ENCODE assay signal across 10 mouse cellular contexts in genomic region chr2:85137601-85138140, GRCm38 (mm10). TPM values are rescaled to one million over a fixed set of nuclear protein-coding genes. Genes with fewer than 3 reads are reported as not detected.
DNase-seq lines count a peak whose midpoint lies in the region; ATAC-seq lines count a peak whose summit lies in the region.
"Had no signal": no experiment of that assay in that cellular context is flagged by ENCODE, and none has a peak within 500 bp of the region (broad histone marks: within the 10 kb centered on the region; RNA-seq: fewer than 3 reads in every experiment).

No protein-coding gene starts in this region.

- no peak for ATAC-seq in heart, embryonic 14.5 days (ENCODE audit: insufficient number of reproducible peaks, insufficient read depth, low FRiP score, low read depth)
- no peak for ATAC-seq in midbrain, embryonic 11.5 days (ENCODE audit: low FRiP score)
- no peak for ATAC-seq in midbrain, embryonic 13.5 days
- ATAC-seq in limb, embryonic 13.5 days (ENCODE audit: low FRiP score, low read depth) = no peak
- no peak for ATAC-seq in stomach, embryonic 15.5 days (ENCODE audit: insufficient read depth, low FRiP score, low read depth)
- no peak for ATAC-seq in inflammation-experienced regulatory T-cells, adult 6 months

- H3K4me2 ChIP-seq in heart, embryonic 14.5 days (ENCODE audit: low read length) = 0 out of 2 replicates have a peak overlapping the region, but pooled peaks have one; percentile 5
- no peak overlapping the region for H3K4me2 ChIP-seq in midbrain, embryonic 11.5 days
- no peak overlapping the region for H3K4me2 ChIP-seq in midbrain, embryonic 13.5 days (replicated peaks)
- H3K4me2 ChIP-seq in limb, embryonic 13.5 days (replicated peaks) = no peak overlapping the region
- H3K4me2 ChIP-seq in stomach, embryonic 15.5 days = no peak overlapping the region

- intact Hi-C loops in heart, postnatal 14 days (cut with DNase I) = loop anchor here (5.0 kb wide), 1 partner anchor 35 kb away; no protein-coding TSS in a partner anchor

- H3K9ac ChIP-seq in heart, embryonic 14.5 days (ENCODE audit: low read length) = peak overlapping the region; percentile 35; the same call in 1 of the 2 replicates
- H3K9ac ChIP-seq in midbrain, embryonic 11.5 days (ENCODE audit: low read length) = no peak overlapping the region
- H3K9ac ChIP-seq in midbrain, embryonic 13.5 days (replicated peaks) = no peak overlapping the region
- H3K9ac ChIP-seq in limb, embryonic 13.5 days = no peak overlapping the region
- H3K9ac ChIP-seq in stomach, embryonic 15.5 days = no peak overlapping the region

- WGBS in heart, embryonic 14.5 days = 42% methylated on average over 10 of the region's 10 CpGs
- WGBS in midbrain, embryonic 11.5 days = 75% methylated on average over 10 of the region's 10 CpGs
- 81% methylated on average over 10 of the region's 10 CpGs for WGBS in midbrain, embryonic 13.5 days
- 41% methylated on average over 10 of the region's 10 CpGs for WGBS in limb, embryonic 13.5 days
- WGBS in stomach, embryonic 15.5 days = 43% methylated on average over 10 of the region's 10 CpGs

- no peaks in the 10 kb centered on the region for H3K36me3 ChIP-seq in heart, embryonic 14.5 days (ENCODE audit: control insufficient read depth, insufficient read depth, low read length)
- no peaks in the 10 kb centered on the region for H3K36me3 ChIP-seq in midbrain, embryonic 11.5 days (ENCODE audit: control insufficient read depth, insufficient read depth, low read length)
- no peaks in the 10 kb centered on the region for H3K36me3 ChIP-seq in midbrain, embryonic 13.5 days
- no peaks in the 10 kb centered on the region for H3K36me3 ChIP-seq in limb, embryonic 13.5 days
- no peaks in the 10 kb centered on the region for H3K36me3 ChIP-seq in stomach, embryonic 15.5 days

- no peaks in the 10 kb centered on the region for H3K9me3 ChIP-seq in heart, embryonic 14.5 days (ENCODE audit: control insufficient read depth, low read length)
- no peaks in the 10 kb centered on the region for H3K9me3 ChIP-seq in midbrain, embryonic 11.5 days (ENCODE audit: control insufficient read depth, low read length)
- H3K9me3 ChIP-seq in midbrain, embryonic 13.5 days = no peaks in the 10 kb centered on the region
- no peaks in the 10 kb centered on the region for H3K9me3 ChIP-seq in limb, embryonic 13.5 days
- no peaks in the 10 kb centered on the region for H3K9me3 ChIP-seq in stomach, embryonic 15.5 days
- H3K9me3 ChIP-seq: megakaryocyte, embryonic 14.5 days had no signal

- H3K4me3 ChIP-seq in heart, embryonic 14.5 days (ENCODE audit: control insufficient read depth in 1 of 2, insufficient read depth in 1 of 2, low read depth in 1 of 2, low read length in 2 of 2) = peak overlapping the region; percentile 7 to 18; a peak in 3 of 4 replicates
- H3K4me3 ChIP-seq in midbrain, embryonic 11.5 days (ENCODE audit: low read depth, low read length) = no peak overlapping the region
- no peak overlapping the region for H3K4me3 ChIP-seq in midbrain, embryonic 13.5 days (replicated peaks)
- H3K4me3 ChIP-seq in limb, embryonic 13.5 days = peak overlapping the region; percentile 17
- H3K4me3 ChIP-seq in stomach, embryonic 15.5 days (replicated peaks) = peak overlapping the region; percentile 23
- H3K4me3 ChIP-seq: megakaryocyte, embryonic 14.5 days had no signal

- H3K27ac ChIP-seq in heart, embryonic 14.5 days (replicated peaks in 1 of 2; ENCODE audit: control insufficient read depth in 1 of 2, insufficient read depth in 1 of 2, low read depth in 2 of 2, low read length in 2 of 2) = no peak overlapping the region
- H3K27ac ChIP-seq in midbrain, embryonic 11.5 days (ENCODE audit: low read depth, low read length) = no peak overlapping the region
- H3K27ac ChIP-seq in midbrain, embryonic 13.5 days = no peak overlapping the region
- peak overlapping the region; percentile 28; the same call in 1 of the 2 replicates for H3K27ac ChIP-seq in limb, embryonic 13.5 days
- no peak overlapping the region for H3K27ac ChIP-seq in stomach, embryonic 15.5 days

- no peak for DNase-seq in heart, postnatal 14 days
- peak; percentile 77 for DNase-seq in midbrain, embryonic 11.5 days (ENCODE audit: low spot score, missing footprints)
- no peak for DNase-seq in embryo, embryonic 11 days
- DNase-seq: kidney, postnatal 14 days had no signal

- peaks cover 0 to 6% of the 10 kb centered on the region in 2 experiments; a peak in 3 of 4 replicates for H3K4me1 ChIP-seq in heart, embryonic 14.5 days (ENCODE audit: control insufficient read depth in 2 of 2, insufficient read depth in 2 of 2, low read length in 2 of 2)
- no peaks in the 10 kb centered on the region for H3K4me1 ChIP-seq in midbrain, embryonic 11.5 days (ENCODE audit: control insufficient read depth, insufficient read depth, low read length)
- no peaks in the 10 kb centered on the region for H3K4me1 ChIP-seq in midbrain, embryonic 13.5 days (replicated peaks)
- H3K4me1 ChIP-seq in limb, embryonic 13.5 days = no peaks in the 10 kb centered on the region
- no peaks in the 10 kb centered on the region for H3K4me1 ChIP-seq in stomach, embryonic 15.5 days

- H3K27me3 ChIP-seq in heart, embryonic 14.5 days (ENCODE audit: control insufficient read depth, insufficient read depth, low read length) = no peaks in the 10 kb centered on the region
- H3K27me3 ChIP-seq in midbrain, embryonic 11.5 days (ENCODE audit: control insufficient read depth, insufficient read depth, low read length) = no peaks in the 10 kb centered on the region; the same call in 1 of the 2 replicates
- H3K27me3 ChIP-seq in midbrain, embryonic 13.5 days = no peaks in the 10 kb centered on the region
- peaks cover 22% of the 10 kb centered on the region for H3K27me3 ChIP-seq in limb, embryonic 13.5 days
- H3K27me3 ChIP-seq in stomach, embryonic 15.5 days (replicated peaks) = no peaks in the 10 kb centered on the region

RNA-seq across cellular contexts. Expression of gene Aplnr, which starts 1.6 kb away (rescaled TPM):
- polyA plus RNA-seq in heart, embryonic 14.5 days (2014; fragmentation: Nextera tagmentation; extraction: Ambion mirVana) = 26.2 and 26.8 TPM in 2 replicates
- total RNA-seq in heart, postnatal 14 days (2021) = 100 to 1,000 TPM in 1 of 2 experiments, 10 to 100 TPM in 1; 93.4 to 104 TPM
- 29.8 and 29.9 TPM in 2 replicates for polyA plus RNA-seq in midbrain, embryonic 11.5 days (2014; fragmentation: Nextera tagmentation; extraction: Ambion mirVana)
- 20.1 and 21.0 TPM in 2 replicates for polyA plus RNA-seq in midbrain, embryonic 13.5 days (2015; fragmentation: Nextera tagmentation; extraction: Ambion mirVana)
- 42.2 and 49.7 TPM in 2 replicates for polyA plus RNA-seq in limb, embryonic 13.5 days (2015; fragmentation: Nextera tagmentation; extraction: Ambion mirVana)
- 65.3 and 72.1 TPM in 2 replicates for polyA plus RNA-seq in stomach, embryonic 15.5 days (2015; fragmentation: Nextera tagmentation; extraction: Ambion mirVana)
- not detected for polyA plus RNA-seq in inflammation-experienced regulatory T-cells, adult 6 months (2017; shearing (Covaris generic))

RNA-seq across cellular contexts. Expression of gene Lrrc55, which starts 59.3 kb away (rescaled TPM):
- polyA plus RNA-seq in heart, embryonic 14.5 days (2014; fragmentation: Nextera tagmentation; extraction: Ambion mirVana) = 0.20 and 0.53 TPM in 2 replicates
- 1 to 10 TPM; 3.1 to 4.3 TPM for total RNA-seq in heart, postnatal 14 days (2021)
- polyA plus RNA-seq in midbrain, embryonic 11.5 days (2014; fragmentation: Nextera tagmentation; extraction: Ambion mirVana) = 1.2 and 1.3 TPM in 2 replicates
- polyA plus RNA-seq in midbrain, embryonic 13.5 days (2015; fragmentation: Nextera tagmentation; extraction: Ambion mirVana) = 7.0 and 7.6 TPM in 2 replicates
- 0.75 and 0.78 TPM in 2 replicates for polyA plus RNA-seq in limb, embryonic 13.5 days (2015; fragmentation: Nextera tagmentation; extraction: Ambion mirVana)
- 2.8 and 3.5 TPM in 2 replicates for polyA plus RNA-seq in stomach, embryonic 15.5 days (2015; fragmentation: Nextera tagmentation; extraction: Ambion mirVana)
- not detected for polyA plus RNA-seq in inflammation-experienced regulatory T-cells, adult 6 months (2017; shearing (Covaris generic))

Comparison
In these comparisons a context has a peak if more than half of its experiments do, and no peak if none do; other contexts are left out.
1. H3K4me3 ChIP-seq: peak in heart, embryonic 14.5 days (2 of 2), limb, embryonic 13.5 days (single experiment) and stomach, embryonic 15.5 days (single experiment); none in midbrain, embryonic 11.5 days (single experiment) and midbrain, embryonic 13.5 days (single experiment).
2. RNA of gene Aplnr, which starts 1.6 kb away (polyA plus RNA-seq): 65.3 to 72.1 TPM in stomach, embryonic 15.5 days, 42.2 to 49.7 TPM in limb, embryonic 13.5 days, 29.8 to 29.9 TPM in midbrain, embryonic 11.5 days, 26.2 to 26.8 TPM in heart, embryonic 14.5 days and 20.1 to 21.0 TPM in midbrain, embryonic 13.5 days; not detected in inflammation-experienced regulatory T-cells, adult 6 months; every median in the first group is over 10 times any median in the second.